Mouse (Mus musculus) kidney, postnatal 0 days (tissue): ENCODE data around the gene Apon. TPM values are rescaled to one million over a fixed set of nuclear protein-coding genes. Genes with fewer than 3 reads are reported as not detected.

Experiments used
- ATAC-seq: fragments of 200-750 bp; cut with Nextera tagmentation; replicated peaks from 2 replicates; pipeline ENCODE4 v1.8.0; 2017; ENCODE audit warnings: low read depth, moderate number of reproducible peaks, moderate TSS enrichment, moderate library complexity; ENCODE audit not compliant: low FRiP score
- DNase-seq: peaks from one replicate; pipeline ENCODE4 v3.0.0-alpha.2; 2016; ENCODE audit warnings: low spot score
- H3K27ac ChIP-seq: fragments of 300-500 bp; sonication (generic); 2 replicates; pipeline ENCODE4 v1.5.1; 2014; ENCODE audit warnings: mild to moderate bottlenecking
- H3K27me3 ChIP-seq: fragments of 300-500 bp; sonication (generic); 2 replicates; pipeline ENCODE4 v1.6.1; 2014; ENCODE audit warnings: low read length, mixed read lengths; ENCODE audit not compliant: insufficient read depth
- H3K36me3 ChIP-seq: fragments of 300-500 bp; sonication (generic); 2 replicates; pipeline ENCODE4 v1.6.1; 2014; ENCODE audit warnings: low read length, mixed read lengths; ENCODE audit not compliant: insufficient read depth
- H3K4me1 ChIP-seq: fragments of 300-500 bp; sonication (generic); replicated peaks from 2 replicates; pipeline ENCODE4 v1.6.1; 2014; ENCODE audit warnings: antibody characterized with exemption, low read length, mixed read lengths; ENCODE audit not compliant: insufficient read depth
- H3K4me2 ChIP-seq: fragments of 300-500 bp; sonication (generic); 2 replicates; pipeline ENCODE4 v1.6.1; 2014; ENCODE audit warnings: mild to moderate bottlenecking, low read length, moderate library complexity, mixed read lengths
- H3K4me3 ChIP-seq: fragments of 300-500 bp; sonication (generic); replicated peaks from 2 replicates; pipeline ENCODE4 v1.5.1; 2014; ENCODE audit warnings: low read depth, low read length
- H3K9ac ChIP-seq: fragments of 300-500 bp; sonication (generic); 2 replicates; pipeline ENCODE4 v1.6.1; 2014; ENCODE audit warnings: low read depth, low read length
- H3K9me3 ChIP-seq: fragments of 300-500 bp; sonication (generic); replicated peaks from 2 replicates; pipeline ENCODE4 v1.6.1; 2016; ENCODE audit warnings: low read length, inconsistent platforms, mixed read lengths
- CTCF ChIP-seq: IDR thresholded peaks from 2 replicates; pipeline ENCODE4 v1.5.1; 2016; ENCODE audit warnings: antibody characterized with exemption, low read depth, mild to moderate bottlenecking, moderate library complexity
- WGBS: fragments of 180-500 bp; shearing (Covaris S2); extraction: QIAGEN DNeasy Blood & Tissue Kit; methylation state at CpG from one replicate; pipeline ENCODE4 v1.1.7; 2014; 5-methylcytosine and 5-hydroxymethylcytosine counted together
- polyA plus RNA-seq: library from polyadenylated mRNA; unstranded; fragments of >200 nt; fragmentation: Nextera tagmentation; extraction: Ambion mirVana; gene quantifications from 2 replicates; pipeline ENCODE4 v1.2.1, GENCODE M21; 2015

Gene Apon
- polyA plus RNA-seq, 1 experiment from 2014 or later, result 0.11 TPM

GRCm38 (mm10) chr10:128302785-128303125 lies 48.9 kb downstream of the Apon start:
- no peaks in the 10 kb centered on the region for H3K9me3 ChIP-seq
- ATAC-seq (peak; percentile 53), DNase-seq (no peak)
- peak overlapping the region; percentile 57 for H3K4me3 ChIP-seq
- peak overlapping the region; percentile 81 for H3K9ac ChIP-seq
- WGBS, result under 1% methylated on average over 9 of the region's 9 CpGs
- no peak for TF ChIP-seq CTCF
- H3K36me3 ChIP-seq, result 0 out of 2 replicates have a peak, but pooled peaks cover 5% of the 10 kb centered on the region
- H3K4me1 ChIP-seq, result peaks cover 15% of the 10 kb centered on the region
- peak overlapping the region; percentile 84 for H3K4me2 ChIP-seq
- peak overlapping the region; percentile 98 for H3K27ac ChIP-seq
- no peaks in the 10 kb centered on the region for H3K27me3 ChIP-seq

GRCm38 (mm10) chr10:128303126-128304021 lies 49.5 kb downstream of the Apon start, which contains the start of gene Pan2:
Gene Pan2 (plus strand): TSS chr10:128303335.
- H3K27ac ChIP-seq, result peak within 1 kb of the TSS; percentile 98

More at GRCm38 (mm10) chr10:128303126-128304021, 49.5 kb downstream of the Apon start, which contains the start of gene Pan2:
- Histone ChIP-seq H3K4me1 (peaks cover 15% of the 10 kb centered on the region), H3K4me3 (peak within 1 kb of the TSS; percentile 57), H3K27me3 (no peaks in the 10 kb centered on the region), H3K9ac (peak within 1 kb of the TSS; percentile 81), H3K36me3 (0 out of 2 replicates have a peak, but pooled peaks cover 5% of the 10 kb centered on the region), H3K4me2 (peak within 1 kb of the TSS; percentile 84), H3K9me3 (no peaks in the 10 kb centered on the region)
- WGBS, result 1% methylated on average over 37 of the region's 37 CpGs
- peak; percentile 99 for DNase-seq
- peak; percentile 99 for ATAC-seq
- no peak for TF ChIP-seq CTCF

Other genes with a start within 250 kb of the Apon start
- not detected in 2 replicates for gene Hsd17b6, start 246.5 kb upstream of the Apon start, polyA plus RNA-seq
- gene Prim1, start 238.9 kb upstream of the Apon start, polyA plus RNA-seq, result 43.9 and 53.2 TPM in 2 replicates
- 769 and 820 TPM in 2 replicates for gene Naca, start 218.5 kb upstream of the Apon start, polyA plus RNA-seq
- 467 and 468 TPM in 2 replicates for gene Ptges3, start 195.1 kb upstream of the Apon start, polyA plus RNA-seq
- gene Atp5b, start 170.8 kb upstream of the Apon start, polyA plus RNA-seq, result 3,631 and 3,848 TPM in 2 replicates
- 9.8 and 11.3 TPM in 2 replicates for gene Baz2a, start 162.5 kb upstream of the Apon start, polyA plus RNA-seq
- gene Rbms2, start 73.8 kb upstream of the Apon start, polyA plus RNA-seq, result 27.0 and 30.0 TPM in 2 replicates
- gene Gls2, start 59.6 kb upstream of the Apon start, polyA plus RNA-seq, result 0.68 and 0.79 TPM in 2 replicates
- 31.5 and 35.1 TPM in 2 replicates for gene Spryd4, start 42.3 kb upstream of the Apon start, polyA plus RNA-seq
- not detected in 2 replicates for gene Mip, start 28.3 kb upstream of the Apon start, polyA plus RNA-seq
- gene Timeless, start 22.0 kb upstream of the Apon start, polyA plus RNA-seq, result 26.4 and 33.3 TPM in 2 replicates
- gene Apof, start 14.6 kb downstream of the Apon start, polyA plus RNA-seq, result 0.21 and 0.42 TPM in 2 replicates
- gene Stat2, start 16.5 kb downstream of the Apon start, polyA plus RNA-seq, result 9.0 and 10.9 TPM in 2 replicates
- 0.13 and 0.16 TPM in 2 replicates for gene Il23a, start 44.7 kb downstream of the Apon start, polyA plus RNA-seq
- gene Pan2, start 49.2 kb downstream of the Apon start, polyA plus RNA-seq, result 26.5 and 28.5 TPM in 2 replicates
- gene Cnpy2, start 68.4 kb downstream of the Apon start, polyA plus RNA-seq, result 350 and 363 TPM in 2 replicates
- gene Cs, start 83.6 kb downstream of the Apon start, polyA plus RNA-seq, result 167 and 195 TPM in 2 replicates
- 18.3 and 19.7 TPM in 2 replicates for gene Coq10a, start 114.9 kb downstream of the Apon start, polyA plus RNA-seq
- 6.2 TPM in 2 replicates for gene Ankrd52, start 123.0 kb downstream of the Apon start, polyA plus RNA-seq
- gene Slc39a5, start 147.1 kb downstream of the Apon start, polyA plus RNA-seq, result 56.0 and 64.8 TPM in 2 replicates
- gene Nabp2, start 157.4 kb downstream of the Apon start, polyA plus RNA-seq, result 82.4 and 85.5 TPM in 2 replicates
- 34.9 and 39.3 TPM in 2 replicates for gene Rnf41, start 157.6 kb downstream of the Apon start, polyA plus RNA-seq
- gene Smarcc2, start 205.2 kb downstream of the Apon start, polyA plus RNA-seq, result 40.5 and 44.9 TPM in 2 replicates
- 1,410 and 1,495 TPM in 2 replicates for gene Myl6, start 240.0 kb downstream of the Apon start, polyA plus RNA-seq
- gene Myl6b, start 244.6 kb downstream of the Apon start, polyA plus RNA-seq, result 3.2 and 3.7 TPM in 2 replicates